Mouse (Mus musculus): ENCODE measurements around the gene Gm21173.
"Not testable (repeated sequence)": the region's sequence is repeated elsewhere in the genome, so short reads cannot be mapped to it uniquely, and the experiment has no call there.

Gm21173 gene

GRCm38 (mm10) chrY:76761300-76761699 is at the start of gene Gm21173:
Gm21173 (plus strand) TSS chrY:76761600.
- not testable (repeated sequence) for DNase-seq (ENCODE audit: low spot score in 2 of 2)
